Mouse (Mus musculus) kidney, postnatal 14 days (tissue): ENCODE results near the gene Ndufaf4.
"Not testable (repeated sequence)": the region's sequence is repeated elsewhere in the genome, so short reads cannot be mapped to it uniquely, and the experiment has no call there.

Experiments used
- DNase-seq: peaks from one replicate; pipeline ENCODE4 v3.0.0; 2022; ENCODE audit warnings: mixed read lengths

The Ndufaf4 gene

DNA sequence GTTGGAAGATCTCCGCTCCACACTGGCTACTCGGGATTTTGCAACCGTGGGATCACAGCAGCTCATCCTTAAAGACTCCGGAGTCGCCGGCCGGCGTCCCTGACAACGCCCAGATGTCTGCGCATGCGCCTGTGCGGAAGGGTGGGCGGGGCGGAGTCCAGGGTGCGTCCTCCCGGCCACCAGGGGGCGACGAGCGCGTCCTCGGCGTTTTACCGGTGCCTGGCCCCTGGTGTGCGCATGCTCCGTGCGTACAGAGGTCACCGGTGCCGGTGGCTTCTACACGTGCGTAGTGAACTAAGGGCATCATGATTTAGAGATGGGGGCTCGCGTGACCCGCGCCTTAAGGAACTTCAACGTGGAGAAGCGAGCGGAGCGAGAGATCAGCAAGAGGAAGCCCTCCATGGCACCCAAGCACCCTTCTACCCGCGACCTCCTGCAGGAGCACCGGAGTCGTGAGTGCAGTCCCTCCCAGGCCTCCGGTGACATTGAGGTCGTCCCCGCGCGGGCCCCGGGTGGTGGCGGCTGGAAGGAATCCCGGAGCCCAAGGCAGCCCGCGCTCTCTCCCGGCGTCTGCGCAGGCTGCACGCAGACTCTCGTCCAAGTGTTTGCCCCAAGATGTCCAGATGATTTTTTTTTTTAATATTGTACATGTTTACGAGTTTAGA lies at the start of gene Ndufaf4:
Gene Ndufaf4, plus strand, starts transcription at position 233 of the 665 bp plus-strand sequence.
- peak; percentile 99 for DNase-seq

GRCm38 (mm10) chr4:24850401-24851325 lies 47.2 kb upstream of the Ndufaf4 start, which contains the start of gene Klhl32:
Klhl32 (minus strand) TSS chr4:24851124.
- DNase-seq, result peak; percentile 85

DNA sequence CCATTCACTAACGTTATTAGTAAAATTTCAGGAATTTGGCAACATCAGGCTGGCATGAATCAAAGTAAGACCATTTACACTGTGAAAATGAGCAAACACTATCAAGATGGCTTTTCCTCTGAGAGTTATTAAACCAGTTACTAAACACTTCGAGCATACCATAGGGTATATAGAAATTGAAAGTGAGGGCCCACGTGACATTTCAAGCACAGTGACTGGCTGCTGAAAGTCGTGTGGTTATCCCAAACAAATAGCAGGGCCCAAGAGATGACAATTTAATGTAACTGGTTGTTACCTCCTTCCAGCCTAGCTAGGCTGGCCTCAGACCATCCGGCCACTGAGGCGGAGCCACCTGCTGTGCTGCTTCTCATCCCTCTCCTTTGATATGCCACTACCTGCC lies 32.2 kb upstream of the Ndufaf4 start:
- DNase-seq, result no peak

- no peak for DNase-seq
Observed at GRCm38 (mm10) chr4:24869230-24869629, 28.7 kb upstream of the Ndufaf4 start.

DNA sequence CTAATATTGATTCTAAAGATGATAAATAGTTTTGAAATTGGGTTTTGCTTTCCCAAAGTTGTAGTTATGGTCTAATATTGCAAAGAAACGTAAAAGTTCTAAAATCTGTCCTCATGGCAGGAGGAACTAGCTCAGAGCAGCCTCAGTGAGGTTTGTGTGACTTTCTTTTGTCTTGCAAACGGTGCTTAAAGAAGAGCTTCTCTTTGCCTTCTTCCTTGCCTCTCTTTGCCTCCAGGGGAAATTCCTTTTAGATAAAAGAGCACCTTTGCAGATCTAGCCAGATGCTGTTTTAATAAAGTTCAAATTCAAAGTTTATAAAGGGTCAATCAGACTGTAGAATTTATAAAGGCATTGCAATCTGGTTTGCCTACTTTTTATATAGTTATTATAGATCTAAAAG lies 8.5 kb upstream of the Ndufaf4 start:
- not testable (repeated sequence) for DNase-seq

DNA sequence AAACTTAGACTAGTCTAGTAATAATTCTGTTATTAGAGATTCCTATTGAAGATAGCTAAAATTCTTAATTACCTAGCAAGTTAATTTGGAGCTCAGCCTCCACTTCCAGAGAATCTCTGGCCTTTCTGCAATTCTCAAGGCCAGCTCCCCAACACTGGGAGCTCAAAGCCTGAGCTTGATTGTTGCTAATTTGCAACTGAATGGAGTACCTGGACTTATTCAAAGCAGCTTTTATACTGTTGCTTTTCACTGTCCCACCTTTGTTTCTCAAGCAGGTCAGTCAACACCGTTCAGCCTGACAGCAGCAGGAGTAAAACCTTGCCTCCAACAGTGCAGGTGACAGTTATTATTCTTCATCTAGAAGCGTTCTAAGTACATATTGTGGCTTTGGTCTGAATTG lies 5.6 kb upstream of the Ndufaf4 start:
- DNase-seq, result not testable (repeated sequence)

DNA sequence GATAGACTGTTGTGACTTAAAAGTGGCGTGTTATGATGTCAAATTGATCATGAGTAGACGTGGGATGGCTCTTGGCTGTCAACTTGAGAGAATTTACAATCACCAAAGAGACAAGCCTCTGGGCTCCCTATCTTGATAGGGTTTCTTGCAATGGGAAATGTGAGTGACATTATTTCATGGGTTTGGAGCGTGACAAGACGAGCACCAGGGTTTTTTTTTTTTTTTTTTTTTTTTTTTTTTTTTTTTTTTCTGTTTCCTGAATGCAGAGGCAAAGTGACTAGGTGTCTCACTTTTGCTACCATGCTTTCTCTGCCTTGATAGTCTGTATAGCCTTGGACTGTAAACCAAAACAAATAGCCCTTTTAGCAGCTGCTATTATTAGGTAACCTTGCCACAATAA lies 3.3 kb upstream of the Ndufaf4 start:
- no peak for DNase-seq

DNA sequence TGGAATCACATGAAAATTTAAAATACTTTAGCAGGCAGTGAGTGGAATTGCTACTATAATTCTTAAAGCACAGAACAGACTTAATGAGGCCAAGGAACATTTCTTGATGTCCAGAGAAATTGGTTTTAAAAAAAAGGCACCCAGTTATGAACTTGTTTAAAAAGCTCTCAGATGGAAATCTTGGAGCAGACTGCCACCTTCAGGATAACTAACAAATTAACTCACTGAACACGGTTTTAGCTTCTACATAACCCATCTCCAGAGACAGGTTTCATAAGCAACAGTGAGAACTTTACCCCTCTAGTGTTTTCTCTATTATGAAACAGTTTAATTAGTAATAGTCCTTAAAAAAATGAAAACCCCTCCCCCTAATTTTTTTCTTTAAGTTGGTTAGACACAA lies 1.1 kb upstream of the Ndufaf4 start:
- peak; percentile 62 for DNase-seq

DNA sequence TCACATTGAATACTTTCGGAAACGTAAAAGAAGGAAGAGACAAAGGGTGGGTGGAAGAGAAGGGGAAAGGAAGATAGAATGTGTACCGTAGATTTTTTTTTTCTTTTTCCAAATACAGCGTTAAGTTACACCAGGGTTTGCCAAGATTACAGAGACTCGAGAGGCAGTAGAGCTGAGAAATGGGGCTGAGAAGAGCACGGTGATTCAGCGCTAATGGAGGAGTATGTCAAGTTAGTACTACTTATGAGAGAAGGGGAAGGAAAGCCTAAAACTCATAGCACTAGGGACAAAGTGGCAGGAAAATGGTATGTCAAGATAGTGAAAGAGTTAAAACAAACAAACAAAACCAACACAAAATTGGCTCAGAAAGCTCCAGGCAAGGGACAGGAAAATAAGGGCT lies 532 bp upstream of the Ndufaf4 start:
- no peak for DNase-seq

GRCm38 (mm10) chr4:24898636-24899035 lies 753 bp downstream of the Ndufaf4 start:
- peak; percentile 7 for DNase-seq

DNA sequence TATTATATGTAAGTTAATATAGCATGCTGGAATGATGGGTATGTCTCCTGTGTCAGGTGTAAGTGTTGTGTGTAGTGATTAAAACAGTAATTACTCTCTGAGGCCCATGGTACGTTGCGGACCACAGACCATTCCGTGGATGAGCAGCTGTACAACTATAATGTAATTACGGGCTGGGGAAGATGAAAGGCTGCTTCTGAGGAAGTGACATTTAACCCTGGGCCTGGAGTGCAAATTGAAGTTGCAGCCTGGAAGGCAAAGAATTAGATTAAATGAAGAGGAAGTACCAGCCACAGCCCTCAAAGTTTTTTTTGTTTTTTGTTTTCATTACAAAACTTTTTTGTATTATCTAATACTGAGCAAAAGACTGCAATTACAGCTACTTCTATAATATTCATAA lies 1.3 kb downstream of the Ndufaf4 start:
- DNase-seq, result peak; percentile 7

GRCm38 (mm10) chr4:24907745-24908144 lies 9.9 kb downstream of the Ndufaf4 start:
- DNase-seq, result no peak

DNA sequence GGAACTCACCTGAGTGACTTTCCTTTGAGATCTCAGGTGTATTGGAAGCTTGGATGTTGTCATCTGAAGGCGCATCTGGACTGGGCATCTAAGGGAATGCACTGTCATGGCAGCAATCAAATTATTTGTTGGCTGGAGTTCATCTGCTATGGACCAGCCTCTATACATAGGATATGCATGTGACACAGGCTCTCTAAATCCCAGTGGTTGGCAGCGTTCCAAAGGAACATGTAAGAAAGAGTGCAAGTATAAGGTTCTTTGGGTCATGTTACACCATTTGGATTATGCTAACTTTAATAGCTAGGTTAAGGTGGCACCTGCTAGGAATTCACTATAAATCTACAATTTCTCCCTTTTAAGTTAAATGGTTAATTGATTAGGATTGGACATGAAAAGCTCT lies 17.7 kb downstream of the Ndufaf4 start:
- no peak for DNase-seq

GRCm38 (mm10) chr4:24920006-24920577 lies 22.2 kb downstream of the Ndufaf4 start:
- DNase-seq, result no peak

- DNase-seq, result no peak
Observed at GRCm38 (mm10) chr4:24924726-24925125, 26.8 kb downstream of the Ndufaf4 start.

- DNase-seq, result no peak
Observed at GRCm38 (mm10) chr4:24928260-24928780, 30.4 kb downstream of the Ndufaf4 start.

GRCm38 (mm10) chr4:24928926-24929325 lies 31.0 kb downstream of the Ndufaf4 start:
- no peak for DNase-seq

GRCm38 (mm10) chr4:24942728-24943424 lies 45.0 kb downstream of the Ndufaf4 start:
- DNase-seq, result no peak
